Mouse (Mus musculus) heart, postnatal 0 days (tissue): ENCODE measurements around the gene Adam8.

Experiments used
- CTCF ChIP-seq: IDR thresholded peaks from 2 replicates; pipeline ENCODE4 v1.5.1; 2016; ENCODE audit warnings: antibody characterized with exemption, control low read depth, low read depth
- EP300 ChIP-seq: IDR thresholded peaks from 2 replicates; pipeline ENCODE4 v1.6.1; 2016; ENCODE audit warnings: antibody characterized with exemption, low read depth

GRCm38 (mm10) chr7:139974307-139974706 lies 18.1 kb downstream of the Adam8 start:
- TF ChIP-seq CTCF (no peak), EP300 (no peak)
